Mouse (Mus musculus): ENCODE results near the gene Cpne5.

- TF ChIP-seq CTCF (IDR thresholded peaks at IDR 0.05; ENCODE audit: low read depth, low read length), result peak; percentile 98
- TF ChIP-seq POLR2A (IDR thresholded peaks at IDR 0.05; ENCODE audit: extremely low read depth, insufficient read depth, low read length), result no peak
Observed at GRCm38 (mm10) chr17:29171001-29171772, 66.8 kb downstream of the Cpne5 start.

Measured in liver, adult 2 months (tissue).